Mouse (Mus musculus) naive thymus-derived CD4-positive, alpha-beta T cell, adult 5 months (primary cell): ENCODE data around the gene Gm15127. TPM values are rescaled to one million over a fixed set of nuclear protein-coding genes. Genes with fewer than 3 reads are reported as not detected.

Experiments
- polyA plus RNA-seq: library from polyadenylated mRNA; unstranded; fragments of 100-300 nt; shearing (Covaris generic); gene quantifications from one replicate; pipeline ENCODE4 v1.2.1, GENCODE M21; 2017

The Gm15127 gene
- polyA plus RNA-seq = not detected

GRCm38 (mm10) chrX:148663298-148663697 is at the start of gene Gm15127:
Gene Gm15127, plus strand, starts transcription at chrX:148663598.

GRCm38 (mm10) chrX:148615053-148615452 is 48.3 kb upstream of the Gm15127 start, which contains the start of gene Gm8334:
Gene Gm8334, minus strand, starts transcription at chrX:148615153.

Other genes with a start within 250 kb of the Gm15127 start
- gene Gm15114, start 174.6 kb upstream of the Gm15127 start, polyA plus RNA-seq = not detected
- gene Gm8334, start 48.4 kb upstream of the Gm15127 start, polyA plus RNA-seq = not detected
- not detected for gene Luzp4, start 194.0 kb downstream of the Gm15127 start, polyA plus RNA-seq